Mouse (Mus musculus) left cerebral cortex, postnatal 14 days (tissue): ENCODE results near the gene Cux1. TPM values are rescaled to one million over a fixed set of nuclear protein-coding genes. Genes with fewer than 3 reads are reported as not detected.
A peak's percentile ranks its signal among the peaks of the same experiment; 100 is the strongest.

Experiments
- DNase-seq, 2 experiments: peaks; one replicate each; pipeline ENCODE4 v3.0.0; 2021 to 2022; ENCODE audit warnings: low spot score in 2 of 2, mixed read lengths in 1 of 2
- intact Hi-C: fragments of 180-260 bp; cut with DNase I; formaldehyde crosslinking; loops from one replicate; pipeline ENCODE4 v1.15.1; 2025
- total RNA-seq, 2 experiments: library from RNA; stranded (reverse); gene quantifications; 2 replicates each; pipeline ENCODE4 v1.2.3; 2021

Gene Cux1
- total RNA-seq, 2 experiments from 2014 or later: 116 to 150 TPM

DNA sequence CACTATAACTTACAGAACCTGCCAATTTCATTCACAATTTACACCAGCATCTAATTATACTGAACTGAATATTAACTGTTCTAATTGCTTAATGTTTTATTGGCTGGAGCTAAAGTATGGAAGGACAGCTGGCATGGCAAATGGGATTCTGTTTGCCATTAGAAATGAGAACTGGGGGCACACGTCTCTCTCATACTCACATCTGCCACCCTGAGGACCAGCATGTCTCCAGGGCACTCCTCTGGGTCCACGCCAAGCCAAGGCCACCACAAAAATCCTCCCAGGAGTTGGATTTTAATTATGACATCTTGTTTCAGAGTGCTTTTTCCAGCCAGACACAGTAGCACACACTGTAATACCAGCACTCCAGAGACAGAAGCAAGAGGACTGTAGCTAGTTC is 18.5 kb downstream of the Cux1 start:
- intact Hi-C loops: no loop called here
- no peak for DNase-seq

GRCm38 (mm10) chr5:136545061-136545460 is 22.2 kb downstream of the Cux1 start:
- intact Hi-C loops: no loop called here

GRCm38 (mm10) chr5:136543171-136543570 is 24.1 kb downstream of the Cux1 start:
- intact Hi-C loops: no loop called here
- DNase-seq: no peak

More at GRCm38 (mm10) chr5:136545061-136545460, 22.2 kb downstream of the Cux1 start:
- no peak for DNase-seq

DNA sequence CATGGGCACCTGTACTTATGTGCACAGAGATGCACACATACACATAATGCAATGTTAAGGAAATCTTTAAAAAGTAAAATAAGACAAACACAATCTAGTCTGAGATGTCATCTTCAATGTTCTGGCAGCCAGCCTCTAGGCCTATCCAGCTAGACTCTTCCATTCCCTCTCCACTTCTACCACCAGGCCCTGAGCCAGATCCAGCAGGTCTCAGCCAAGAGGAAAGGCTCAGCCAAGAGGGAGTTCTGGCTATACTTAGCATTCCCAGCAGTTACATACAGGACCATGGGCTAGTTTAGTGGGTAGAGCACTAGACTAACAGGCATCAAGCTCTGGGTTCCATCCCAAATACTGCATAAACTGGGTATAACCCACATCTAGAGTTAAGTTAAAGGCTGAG is 26.3 kb downstream of the Cux1 start:
- intact Hi-C loops: no loop called here
- DNase-seq: peak; percentile 39 to 40

- intact Hi-C loops: no loop called here
- DNase-seq: no peak
Observed at GRCm38 (mm10) chr5:136540055-136540838, 27.0 kb downstream of the Cux1 start.

GRCm38 (mm10) chr5:136536753-136537152 is 30.5 kb downstream of the Cux1 start:
- no peak for DNase-seq
- intact Hi-C loops: no loop called here

DNA sequence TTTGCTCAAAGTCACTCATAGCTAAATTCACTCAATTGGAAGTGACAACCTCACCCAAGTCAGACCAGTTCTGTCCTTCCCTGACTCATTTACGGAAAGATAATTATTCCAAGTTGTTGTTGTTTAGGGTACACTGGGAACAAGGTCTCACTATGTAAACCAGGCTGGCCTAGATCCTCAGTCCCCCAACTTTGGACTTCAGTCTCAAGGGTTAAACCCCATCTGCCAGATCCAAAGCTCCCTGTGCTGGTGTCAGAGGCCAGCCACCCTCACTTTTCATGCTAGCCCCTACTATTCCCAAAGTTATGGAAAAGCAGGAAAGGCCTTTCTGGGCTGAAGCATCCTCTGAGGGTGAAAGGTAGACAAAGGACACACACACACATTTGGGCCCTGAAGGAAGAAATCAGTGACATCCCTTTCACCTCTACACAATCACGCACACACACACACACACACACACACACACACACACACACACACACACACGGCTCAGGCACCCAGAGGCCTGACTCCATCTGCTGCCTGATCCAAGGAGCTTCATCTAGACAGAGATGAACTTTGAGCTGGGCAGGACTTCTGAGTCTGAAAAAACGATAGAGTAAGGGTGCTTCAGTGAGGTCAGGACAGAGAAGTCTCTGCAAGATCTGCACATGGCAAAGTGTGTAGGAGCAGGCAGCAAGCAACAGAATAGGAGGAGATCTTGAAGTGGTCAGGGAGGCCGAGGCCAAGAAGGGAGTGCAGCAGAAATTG is 31.1 kb downstream of the Cux1 start:
- intact Hi-C loops: no loop called here
- no peak for DNase-seq

DNA sequence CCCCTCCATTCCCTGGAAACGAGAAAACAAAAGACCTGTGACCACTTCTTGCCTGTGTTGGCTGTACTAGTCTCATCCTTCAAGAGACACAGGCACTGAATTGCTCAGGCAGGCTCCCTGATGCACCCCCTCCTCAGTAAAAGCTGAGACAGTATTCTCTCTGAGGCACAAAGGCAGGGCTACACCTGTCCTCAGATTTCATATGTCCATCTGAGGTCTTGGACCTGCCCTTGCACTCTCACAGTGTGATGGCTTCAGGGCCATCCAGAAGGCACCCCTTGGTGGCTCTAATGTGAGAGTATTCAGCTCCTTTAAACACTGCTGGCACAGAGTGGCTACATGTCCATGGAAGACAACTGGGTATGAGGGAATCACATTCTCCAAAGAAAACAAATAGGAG is 32.1 kb downstream of the Cux1 start:
- intact Hi-C loops: no loop called here
- no peak for DNase-seq

- intact Hi-C loops: no loop called here
- no peak for DNase-seq
Observed at GRCm38 (mm10) chr5:136533371-136534276, 33.7 kb downstream of the Cux1 start.

GRCm38 (mm10) chr5:136531674-136532365 is 35.5 kb downstream of the Cux1 start:
- DNase-seq: no peak
- intact Hi-C loops: no loop called here

GRCm38 (mm10) chr5:136530931-136531330 is 36.4 kb downstream of the Cux1 start:
- no peak for DNase-seq
- intact Hi-C loops: no loop called here

DNA sequence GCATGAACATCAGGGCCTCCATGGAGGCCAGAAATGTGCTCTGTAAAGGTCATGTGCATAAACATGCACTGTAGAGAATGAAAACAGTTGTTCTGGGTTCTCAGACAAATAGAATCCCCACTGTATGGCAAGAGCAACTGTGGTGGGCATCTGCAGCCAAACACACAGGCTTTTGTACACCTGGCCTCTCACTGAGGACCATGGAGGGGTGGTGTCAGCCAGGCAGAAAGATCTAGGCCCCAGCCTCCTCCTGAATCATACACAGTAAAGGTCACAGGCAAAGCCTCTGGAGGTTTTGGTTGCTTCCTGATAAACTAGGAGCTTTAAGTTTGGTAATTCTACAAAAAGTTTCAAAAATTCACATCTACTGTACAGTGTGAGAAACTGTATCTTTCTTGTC is 38.1 kb downstream of the Cux1 start:
- DNase-seq: no peak
- intact Hi-C loops: no loop called here

GRCm38 (mm10) chr5:136527871-136528270 is 39.4 kb downstream of the Cux1 start:
- DNase-seq: no peak
- intact Hi-C loops: no loop called here

DNA sequence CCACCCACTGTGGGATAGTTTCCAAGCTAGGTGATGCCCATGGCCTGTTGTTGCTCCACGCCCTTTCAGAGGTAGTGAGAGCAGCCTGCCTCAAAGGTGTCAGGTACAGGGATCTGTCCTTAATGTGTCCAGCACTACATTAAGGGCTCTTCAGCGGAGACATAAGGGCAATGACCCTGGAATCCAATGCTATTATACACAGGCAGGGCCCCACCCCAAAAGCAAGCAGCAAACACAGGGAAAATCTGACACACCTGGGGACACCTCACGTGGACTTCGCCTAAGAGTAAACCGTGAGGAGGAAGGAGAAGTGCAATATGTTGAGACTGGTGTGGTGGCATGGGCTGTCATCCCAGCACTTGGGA is 40.8 kb downstream of the Cux1 start:
- no peak for DNase-seq
- intact Hi-C loops: no loop called here

GRCm38 (mm10) chr5:136525896-136526544 is 41.3 kb downstream of the Cux1 start:
- intact Hi-C loops: no loop called here
- no peak for DNase-seq

DNA sequence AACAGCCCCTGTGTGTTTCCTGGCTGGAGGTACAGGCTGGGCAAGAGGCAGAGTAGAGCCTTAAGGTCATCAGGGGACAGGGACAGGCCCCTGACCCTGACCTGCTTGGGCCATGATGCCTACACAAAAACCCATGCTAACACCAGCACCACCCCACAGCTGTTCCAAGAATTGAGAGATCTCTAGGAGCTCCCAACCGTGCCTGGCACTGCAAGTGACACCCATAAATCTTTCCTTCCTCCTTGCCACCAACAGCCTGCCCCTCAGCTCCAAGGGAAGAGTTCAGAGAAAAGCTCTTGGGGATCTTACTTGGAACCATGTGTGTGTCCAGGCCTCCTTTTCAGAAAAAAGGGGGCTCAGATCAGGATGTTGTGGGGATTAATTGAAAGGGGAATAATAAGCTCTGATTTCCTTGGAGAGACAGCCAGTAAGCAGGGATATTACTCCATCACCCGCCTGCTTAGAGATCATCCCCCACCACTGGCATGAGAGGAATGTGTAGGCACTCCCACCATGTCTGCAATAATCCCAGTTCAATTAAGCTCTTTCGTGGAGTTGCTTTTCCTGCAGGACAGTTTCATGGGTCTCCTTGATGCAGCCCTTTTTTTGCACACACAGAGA is 44.3 kb downstream of the Cux1 start:
- no peak for DNase-seq
- intact Hi-C loops: no loop called here

DNA sequence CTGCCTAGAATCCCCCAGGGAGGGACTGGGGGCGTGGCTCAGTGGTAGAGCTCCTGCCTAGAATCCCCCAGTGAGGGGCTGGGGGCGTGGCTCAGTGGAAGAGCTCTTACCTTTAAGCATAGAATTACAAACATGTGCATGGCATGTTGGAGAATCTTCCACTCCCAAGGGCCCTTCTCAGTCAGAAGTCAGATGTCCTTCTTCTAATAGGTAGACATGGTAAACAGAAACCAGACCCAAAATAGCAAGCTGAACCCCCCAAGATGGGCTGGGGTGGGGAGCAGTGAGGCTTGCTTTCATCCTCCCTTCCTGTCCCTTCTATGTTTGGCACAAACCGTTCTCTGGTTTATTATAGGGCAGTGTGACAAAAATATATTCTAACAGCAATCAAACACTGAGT is 45.6 kb downstream of the Cux1 start:
- intact Hi-C loops: no loop called here
- DNase-seq: no peak

GRCm38 (mm10) chr5:136518648-136519437 is 48.4 kb downstream of the Cux1 start:
- DNase-seq: no peak
- intact Hi-C loops: no loop called here
